Mouse (Mus musculus): ENCODE measurements at regions not wholly inside any gene's neighbourhood (a gene's known extent, or its start where the extent isn't known, plus 50 kb on each side); places are given as distances from the start of the nearest gene placed in this dataset.

GRCm38 (mm10) chr11:105507972-105508659 is 51.6 kb upstream of the March10 start:
- Histone ChIP-seq H3K27ac (peak overlapping the region; percentile 73), H3K4me1 (peaks cover 37% of the 10 kb centered on the region), H3K9me3 (no peaks in the 10 kb centered on the region), H3K4me2 (replicated peaks) (peak overlapping the region; percentile 19), H3K27me3 (no peaks in the 10 kb centered on the region), H3K4me3 (no peak overlapping the region), H3K9ac (no peak overlapping the region), H3K36me3 (no peaks in the 10 kb centered on the region)
- ATAC-seq (ENCODE audit: insufficient number of reproducible peaks, insufficient read depth, low FRiP score, low TSS enrichment), result peak; percentile 62; the same call in 1 of the 2 replicates
- 3% methylated on average over 5 of the region's 6 CpGs for WGBS

GRCm38 (mm10) chr11:105507332-105507971 is 50.9 kb upstream of the March10 start:
- peak overlapping the region; percentile 71 for H3K27ac ChIP-seq
- H3K27me3 ChIP-seq, result no peaks in the 10 kb centered on the region
- no peak overlapping the region for H3K9ac ChIP-seq
- H3K36me3 ChIP-seq, result no peaks in the 10 kb centered on the region
- H3K4me1 ChIP-seq, result peaks cover 37% of the 10 kb centered on the region
- peak; percentile 37; the same call in 1 of the 2 replicates for ATAC-seq (ENCODE audit: insufficient number of reproducible peaks, insufficient read depth, low FRiP score, low TSS enrichment)
- WGBS, result 18% methylated on average over 8 of the region's 8 CpGs
- H3K9me3 ChIP-seq, result no peaks in the 10 kb centered on the region
- H3K4me3 ChIP-seq, result no peak overlapping the region
- H3K4me2 ChIP-seq (replicated peaks), result peak overlapping the region; percentile 19

Data from embryonic facial prominence, embryonic 12.5 days (tissue).